Mouse (Mus musculus): ENCODE results near the gene Acap2. TPM values are rescaled to one million over a fixed set of nuclear protein-coding genes. Genes with fewer than 3 reads are reported as not detected.

Gene Acap2
- 4.5 and 5.6 TPM in 2 replicates for polyA plus RNA-seq (2015; fragmentation: Nextera tagmentation; extraction: Ambion mirVana)

DNA sequence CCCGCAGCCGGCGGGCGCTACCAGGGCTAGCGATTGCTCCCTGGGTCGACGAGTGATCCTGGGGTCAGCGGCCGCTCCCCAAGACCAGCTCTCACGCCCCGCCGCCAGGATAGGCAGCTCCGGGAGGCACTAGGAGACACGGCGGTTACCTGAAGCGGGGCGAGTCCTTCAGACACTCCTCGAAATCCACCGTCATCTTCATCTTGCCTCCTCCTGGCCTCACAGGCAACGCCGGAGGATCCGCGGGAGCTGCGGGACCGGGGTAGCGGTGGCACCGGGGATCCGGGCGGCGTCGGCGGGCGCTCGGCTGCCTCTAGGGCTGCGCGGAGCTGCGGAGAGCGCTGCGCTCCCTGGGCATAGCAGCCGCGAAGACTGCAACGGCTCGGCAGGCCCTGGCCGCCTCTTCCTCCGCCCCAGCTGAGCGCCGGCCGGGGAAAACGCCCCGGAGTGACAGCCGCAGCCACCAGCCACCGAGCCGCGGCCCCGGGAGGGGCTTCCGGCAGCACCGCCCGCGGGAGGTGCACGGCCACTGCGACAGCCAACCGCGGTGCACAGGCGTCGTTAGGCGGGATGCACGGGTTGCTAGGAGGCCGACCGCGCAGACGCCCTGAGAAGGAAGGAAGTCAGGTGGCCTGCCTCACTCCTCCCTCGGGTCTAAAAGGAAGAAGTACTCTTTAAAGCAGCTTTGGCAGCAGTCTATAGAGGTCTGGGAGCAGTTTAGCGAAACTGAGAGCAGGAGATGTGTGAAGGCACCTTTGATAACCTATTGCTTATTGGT is at the start of gene Acap2:
TSS of gene Acap2 (minus strand) at position 456 of the 778 bp plus-strand sequence.
- Histone ChIP-seq H3K4me1 (ENCODE audit: insufficient read depth) (peaks cover 26% of the 10 kb centered on the region), H3K9me3 (ENCODE audit: low read length) (no peaks in the 10 kb centered on the region), H3K27me3 (ENCODE audit: insufficient read depth, low read length) (no peaks in the 10 kb centered on the region), H3K4me3 (ENCODE audit: low read depth, low read length) (peak within 1 kb of the TSS; percentile 90), H3K9ac (replicated peaks) (peak within 1 kb of the TSS; percentile 94), H3K27ac (ENCODE audit: low read depth) (peak within 1 kb of the TSS; percentile 98), H3K36me3 (replicated peaks; ENCODE audit: insufficient read depth, low read length) (no peaks in the 10 kb centered on the region), H3K4me2 (ENCODE audit: low read depth, low read length) (peak within 1 kb of the TSS; percentile 88)
- no peak for TF ChIP-seq CTCF (IDR thresholded peaks at IDR 0.05; ENCODE audit: low read depth)
- TF ChIP-seq EP300 (IDR thresholded peaks at IDR 0.05; ENCODE audit: low read depth): no peak
- ATAC-seq (peak; percentile 97), DNase-seq (peak; percentile 97)
- under 1% methylated on average over 73 of the region's 73 CpGs for WGBS (ENCODE audit: insufficient replicate concordance)

DNA sequence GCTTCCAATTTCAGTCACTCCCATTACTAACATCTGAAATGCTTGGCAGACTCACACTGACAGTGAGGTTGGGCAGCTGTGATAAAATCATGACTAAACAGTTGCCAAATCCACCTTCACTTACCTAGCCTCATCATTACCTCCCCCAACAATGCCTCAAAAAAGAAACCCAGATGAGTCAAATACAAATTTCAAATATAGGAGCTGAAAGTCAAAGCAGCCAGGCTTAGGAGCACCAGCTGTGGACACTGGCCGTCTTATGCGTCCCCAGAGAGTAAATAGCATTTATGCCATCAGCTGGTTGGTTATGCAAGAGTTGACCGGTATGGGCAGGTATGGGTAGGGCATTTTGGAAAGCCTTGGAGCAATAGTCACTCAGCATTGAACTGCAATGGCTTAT is 48.4 kb upstream of the Acap2 start:
- Histone ChIP-seq H3K4me2 (ENCODE audit: low read depth, low read length) (no peak overlapping the region), H3K9ac (replicated peaks) (no peak overlapping the region), H3K36me3 (replicated peaks; ENCODE audit: insufficient read depth, low read length) (peaks cover 9% of the 10 kb centered on the region), H3K4me3 (ENCODE audit: low read depth, low read length) (no peak overlapping the region), H3K9me3 (ENCODE audit: low read length) (no peaks in the 10 kb centered on the region), H3K27me3 (ENCODE audit: insufficient read depth, low read length) (no peaks in the 10 kb centered on the region), H3K27ac (ENCODE audit: low read depth) (no peak overlapping the region), H3K4me1 (ENCODE audit: insufficient read depth) (no peaks in the 10 kb centered on the region)
- WGBS (ENCODE audit: insufficient replicate concordance): 69% methylated on average over 3 of the region's 3 CpGs
- TF ChIP-seq CTCF (IDR thresholded peaks at IDR 0.05; ENCODE audit: low read depth) (no peak), EP300 (IDR thresholded peaks at IDR 0.05; ENCODE audit: low read depth) (no peak)
- ATAC-seq (peak; percentile 61; the same call in 1 of the 2 replicates), DNase-seq (no peak)

DNA sequence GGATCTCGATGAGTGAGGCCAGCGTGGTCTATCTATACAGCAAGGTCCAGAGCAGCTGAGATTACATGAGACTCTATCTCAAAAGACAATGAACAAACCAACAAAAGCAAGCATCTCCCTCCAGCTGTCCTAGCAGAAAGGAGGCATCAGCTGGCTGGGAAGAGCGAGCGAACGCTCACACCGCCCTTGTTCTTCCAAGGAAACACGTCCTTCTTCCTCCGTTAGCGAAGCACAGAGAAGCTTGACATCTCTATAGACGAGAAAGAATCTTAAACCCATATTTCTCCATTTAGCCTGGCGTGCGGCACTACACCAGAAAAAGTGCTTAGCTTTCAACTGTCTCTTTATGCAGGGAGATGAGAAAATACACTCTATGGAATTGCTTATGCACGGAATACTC is 47.7 kb upstream of the Acap2 start:
- DNase-seq (no peak), ATAC-seq (no peak)
- Histone ChIP-seq H3K4me2 (ENCODE audit: low read depth, low read length) (no peak overlapping the region), H3K27ac (ENCODE audit: low read depth) (no peak overlapping the region), H3K27me3 (ENCODE audit: insufficient read depth, low read length) (no peaks in the 10 kb centered on the region), H3K36me3 (replicated peaks; ENCODE audit: insufficient read depth, low read length) (peaks cover 9% of the 10 kb centered on the region), H3K9me3 (ENCODE audit: low read length) (no peaks in the 10 kb centered on the region), H3K9ac (replicated peaks) (no peak overlapping the region), H3K4me3 (ENCODE audit: low read depth, low read length) (no peak overlapping the region), H3K4me1 (ENCODE audit: insufficient read depth) (no peaks in the 10 kb centered on the region)
- TF ChIP-seq EP300 (IDR thresholded peaks at IDR 0.05; ENCODE audit: low read depth) (no peak), CTCF (IDR thresholded peaks at IDR 0.05; ENCODE audit: low read depth) (no peak)
- WGBS (ENCODE audit: insufficient replicate concordance): 91% methylated on average over 13 of the region's 13 CpGs

DNA sequence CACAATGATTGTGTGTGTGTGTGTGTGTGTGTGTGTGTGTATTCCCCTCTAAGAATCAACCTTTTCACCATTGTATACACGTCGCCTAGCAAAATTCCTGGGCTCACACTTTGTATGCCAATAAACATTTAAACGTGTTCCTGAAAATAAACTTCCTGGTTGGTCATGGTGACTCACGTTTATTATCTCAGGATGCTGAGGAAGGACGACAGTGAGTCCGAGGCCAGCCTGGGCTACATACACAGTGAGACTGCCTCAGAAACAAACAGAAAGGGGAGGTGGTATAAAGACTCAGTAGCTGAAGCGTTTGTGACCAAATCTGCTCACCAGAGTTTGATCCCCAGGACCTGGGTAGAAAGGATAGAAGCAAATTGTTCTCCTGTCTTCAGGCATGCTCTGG is 46.4 kb upstream of the Acap2 start:
- TF ChIP-seq EP300 (IDR thresholded peaks at IDR 0.05; ENCODE audit: low read depth): no peak
- no peak for TF ChIP-seq CTCF (IDR thresholded peaks at IDR 0.05; ENCODE audit: low read depth)
- no peak overlapping the region for H3K4me3 ChIP-seq (ENCODE audit: low read depth, low read length)
- WGBS (ENCODE audit: insufficient replicate concordance): 63% methylated on average over 7 of the region's 7 CpGs
- H3K4me1 ChIP-seq (ENCODE audit: insufficient read depth): no peaks in the 10 kb centered on the region
- no peak overlapping the region for H3K9ac ChIP-seq (replicated peaks)
- peaks cover 4% of the 10 kb centered on the region; the same call in 1 of the 2 replicates for H3K36me3 ChIP-seq (replicated peaks; ENCODE audit: insufficient read depth, low read length)
- H3K27ac ChIP-seq (ENCODE audit: low read depth): no peak overlapping the region
- DNase-seq: no peak
- no peaks in the 10 kb centered on the region for H3K9me3 ChIP-seq (ENCODE audit: low read length)
- ATAC-seq: no peak
- H3K27me3 ChIP-seq (ENCODE audit: insufficient read depth, low read length): no peaks in the 10 kb centered on the region
- H3K4me2 ChIP-seq (ENCODE audit: low read depth, low read length): no peak overlapping the region

DNA sequence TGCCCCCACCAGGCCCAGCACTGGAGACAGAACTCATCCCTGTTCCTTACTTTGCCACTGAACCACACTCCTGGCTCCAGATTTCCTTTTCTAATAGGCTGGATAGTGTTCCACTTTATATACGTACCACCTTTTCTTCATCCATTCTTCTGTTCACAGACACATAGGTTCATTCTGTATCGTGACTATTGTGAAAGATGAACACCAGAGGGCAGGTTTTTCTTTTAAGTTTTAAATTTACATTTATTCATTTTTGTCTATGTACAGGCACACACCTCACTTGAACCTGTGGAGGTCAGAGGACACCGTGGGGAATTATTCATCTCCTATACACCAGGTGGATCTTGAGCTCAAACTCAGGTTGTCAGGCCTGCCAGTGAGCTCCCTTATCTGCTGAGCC is 43.0 kb upstream of the Acap2 start:
- ATAC-seq (no peak), DNase-seq (no peak)
- Histone ChIP-seq H3K9ac (replicated peaks) (no peak overlapping the region), H3K27me3 (ENCODE audit: insufficient read depth, low read length) (no peaks in the 10 kb centered on the region), H3K4me2 (ENCODE audit: low read depth, low read length) (no peak overlapping the region), H3K27ac (ENCODE audit: low read depth) (no peak overlapping the region), H3K9me3 (ENCODE audit: low read length) (no peaks in the 10 kb centered on the region), H3K4me1 (ENCODE audit: insufficient read depth) (no peaks in the 10 kb centered on the region), H3K36me3 (replicated peaks; ENCODE audit: insufficient read depth, low read length) (no peaks in the 10 kb centered on the region), H3K4me3 (ENCODE audit: low read depth, low read length) (no peak overlapping the region)
- TF ChIP-seq CTCF (IDR thresholded peaks at IDR 0.05; ENCODE audit: low read depth): no peak
- no peak for TF ChIP-seq EP300 (IDR thresholded peaks at IDR 0.05; ENCODE audit: low read depth)
- 77% methylated on average over 3 of the region's 3 CpGs for WGBS (ENCODE audit: insufficient replicate concordance)

DNA sequence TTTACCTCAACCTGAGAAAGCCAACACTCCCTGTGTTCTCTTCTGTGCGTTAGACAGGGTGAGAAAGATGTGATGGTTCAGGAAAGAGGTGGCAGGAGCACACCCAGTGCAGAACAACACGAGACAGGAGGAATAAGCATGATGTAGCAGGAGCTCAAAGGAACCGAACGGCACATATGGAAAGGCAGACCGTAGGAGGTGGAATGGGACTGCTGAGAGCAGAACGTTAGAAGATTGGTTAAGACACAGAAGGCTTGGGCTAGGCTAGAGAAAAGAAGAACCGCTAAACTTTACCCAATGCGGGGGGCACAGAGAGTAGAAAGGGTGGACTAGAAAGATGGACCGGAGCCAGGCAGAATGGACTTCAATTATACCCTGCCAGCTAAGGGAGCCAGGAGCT is 40.4 kb upstream of the Acap2 start:
- Histone ChIP-seq H3K27me3 (ENCODE audit: insufficient read depth, low read length) (no peaks in the 10 kb centered on the region), H3K4me3 (ENCODE audit: low read depth, low read length) (no peak overlapping the region), H3K4me1 (ENCODE audit: insufficient read depth) (no peaks in the 10 kb centered on the region), H3K9ac (replicated peaks) (no peak overlapping the region), H3K27ac (ENCODE audit: low read depth) (no peak overlapping the region), H3K4me2 (ENCODE audit: low read depth, low read length) (no peak overlapping the region), H3K36me3 (replicated peaks; ENCODE audit: insufficient read depth, low read length) (no peaks in the 10 kb centered on the region), H3K9me3 (ENCODE audit: low read length) (no peaks in the 10 kb centered on the region)
- 81% methylated on average over 9 of the region's 9 CpGs for WGBS (ENCODE audit: insufficient replicate concordance)
- no peak for ATAC-seq
- no peak for DNase-seq
- no peak for TF ChIP-seq EP300 (IDR thresholded peaks at IDR 0.05; ENCODE audit: low read depth)
- no peak for TF ChIP-seq CTCF (IDR thresholded peaks at IDR 0.05; ENCODE audit: low read depth)
